22 mouse cellular contexts compared by ENCODE assay signal in genomic region chr15:77889761-77890422, GRCm38 (mm10). TPM values are rescaled to one million over a fixed set of nuclear protein-coding genes. Genes with fewer than 3 reads are reported as not detected.
A peak's percentile ranks its signal among the peaks of the same experiment; 100 is the strongest.
DNase-seq lines count a peak whose midpoint lies in the region; ATAC-seq and TF ChIP-seq lines count a peak whose summit lies in the region.
"Had no signal": no experiment of that assay in that cellular context is flagged by ENCODE, and none has a peak within 500 bp of the region (broad histone marks: within the 10 kb centered on the region; RNA-seq: fewer than 3 reads in every experiment).

No protein-coding gene starts in this region.

- no peaks in the 10 kb centered on the region for H3K27me3 ChIP-seq in lung, postnatal 0 days (replicated peaks; ENCODE audit: insufficient read depth, low read length)
- H3K27me3 ChIP-seq in hindbrain, embryonic 13.5 days, result no peaks in the 10 kb centered on the region
- H3K27me3 ChIP-seq: embryonic facial prominence, embryonic 12.5 days; hindbrain, embryonic 12.5 days; kidney, embryonic 15.5 days; limb, embryonic 12.5 days; midbrain, embryonic 12.5 days; neural tube, embryonic 12.5 days had no signal

- H3K9ac ChIP-seq in lung, postnatal 0 days (replicated peaks; ENCODE audit: low read depth), result no peak overlapping the region
- H3K9ac ChIP-seq in hindbrain, embryonic 13.5 days, result no peak overlapping the region
- H3K9ac ChIP-seq: embryonic facial prominence, embryonic 12.5 days; hindbrain, embryonic 12.5 days; kidney, embryonic 15.5 days; limb, embryonic 12.5 days; liver, embryonic 12.5 days; midbrain, embryonic 12.5 days; neural tube, embryonic 12.5 days had no signal

- peak overlapping the region; percentile 20; the same call in 1 of the 2 replicates for H3K27ac ChIP-seq in embryonic fibroblast, embryonic 13.5 days (ENCODE audit: insufficient read depth, low read length)
- H3K27ac ChIP-seq in lung, postnatal 0 days (ENCODE audit: low read length), result peak overlapping the region; percentile 57
- H3K27ac ChIP-seq in hindbrain, embryonic 13.5 days, result no peak overlapping the region
- H3K27ac ChIP-seq: embryonic facial prominence, embryonic 12.5 days; hindbrain, embryonic 12.5 days; limb, embryonic 12.5 days; liver, embryonic 12.5 days; macrophage; midbrain, embryonic 12.5 days; neural tube, embryonic 12.5 days had no signal

- no peak for TF ChIP-seq EP300 in lung, postnatal 0 days (IDR thresholded peaks at IDR 0.05)

- TF ChIP-seq CTCF in lung, adult 2 months (IDR thresholded peaks at IDR 0.05; ENCODE audit: insufficient read depth, low read length), result no peak
- no peak for TF ChIP-seq CTCF in embryonic fibroblast, embryonic 13.5 days (IDR thresholded peaks at IDR 0.05; ENCODE audit: borderline replicate concordance, insufficient read depth, low read length)
- TF ChIP-seq CTCF in lung, postnatal 0 days (IDR thresholded peaks at IDR 0.05), result no peak

- peak; percentile 50 for DNase-seq in lung, adult 2 months
- no peak for DNase-seq in lung, postnatal 14 days
- DNase-seq in lung, postnatal 0 days (ENCODE audit: low spot score), result peak; percentile 63
- no peak for DNase-seq in cerebellum, postnatal 4 days (ENCODE audit: low spot score in 2 of 2)
- no peak for DNase-seq in thymus, postnatal 4 days
- DNase-seq: adrenal gland, postnatal 36 days; cerebellum, adult 18-20 months; gastrocnemius, postnatal 25 days; heart, postnatal 14 days had no signal

- H3K4me2 ChIP-seq in lung, postnatal 0 days (replicated peaks; ENCODE audit: low read depth, low read length), result no peak overlapping the region
- no peak overlapping the region for H3K4me2 ChIP-seq in hindbrain, embryonic 13.5 days
- H3K4me2 ChIP-seq: embryonic facial prominence, embryonic 12.5 days; hindbrain, embryonic 12.5 days; kidney, embryonic 15.5 days; limb, embryonic 12.5 days; liver, embryonic 12.5 days; midbrain, embryonic 12.5 days; neural tube, embryonic 12.5 days had no signal

- WGBS in lung, adult 2 months, result 61% methylated on average over 4 of the region's 4 CpGs
- 39% methylated on average over 4 of the region's 4 CpGs for WGBS in lung, postnatal 0 days
- WGBS in hindbrain, embryonic 13.5 days, result 52% methylated on average over 4 of the region's 4 CpGs

- no peaks in the 10 kb centered on the region for H3K9me3 ChIP-seq in lung, postnatal 0 days (ENCODE audit: low read length)
- H3K9me3 ChIP-seq in hindbrain, embryonic 13.5 days, result no peaks in the 10 kb centered on the region
- H3K9me3 ChIP-seq: embryonic facial prominence, embryonic 12.5 days; hindbrain, embryonic 12.5 days; kidney, embryonic 15.5 days; limb, embryonic 12.5 days; liver, embryonic 12.5 days; midbrain, embryonic 12.5 days; neural tube, embryonic 12.5 days had no signal

- peaks cover 9% of the 10 kb centered on the region for H3K4me1 ChIP-seq in lung, adult 2 months (ENCODE audit: control insufficient read depth, insufficient read depth, low read length)
- H3K4me1 ChIP-seq in embryonic fibroblast, embryonic 13.5 days (ENCODE audit: control insufficient read depth, insufficient read depth, low read length), result peaks cover 31% of the 10 kb centered on the region
- peaks cover 6% of the 10 kb centered on the region; the same call in 1 of the 2 replicates for H3K4me1 ChIP-seq in lung, postnatal 0 days (ENCODE audit: insufficient read depth, low read depth, low read length)
- no peaks in the 10 kb centered on the region for H3K4me1 ChIP-seq in hindbrain, embryonic 13.5 days (replicated peaks)
- H3K4me1 ChIP-seq: embryonic facial prominence, embryonic 12.5 days; hindbrain, embryonic 12.5 days; midbrain, embryonic 12.5 days; neural tube, embryonic 12.5 days had no signal

- ATAC-seq in lung, postnatal 0 days, result peak; percentile 25; the same call in 1 of the 2 replicates
- ATAC-seq in hindbrain, embryonic 13.5 days (ENCODE audit: low FRiP score), result no peak
- ATAC-seq: activated CD4-positive, CD25-positive, alpha-beta regulatory T cell, adult 4 months; forebrain, embryonic 14.5 days; inflammation-experienced regulatory T-cells, adult 6 months; liver, embryonic 12.5 days had no signal

- H3K36me3 ChIP-seq in lung, postnatal 0 days (ENCODE audit: insufficient read depth, low read length), result no peaks in the 10 kb centered on the region
- H3K36me3 ChIP-seq in hindbrain, embryonic 13.5 days, result no peaks in the 10 kb centered on the region
- H3K36me3 ChIP-seq: embryonic facial prominence, embryonic 12.5 days; hindbrain, embryonic 12.5 days; kidney, embryonic 15.5 days; limb, embryonic 12.5 days; liver, embryonic 12.5 days; midbrain, embryonic 12.5 days; neural tube, embryonic 12.5 days had no signal

- no peak overlapping the region for H3K4me3 ChIP-seq in lung, adult 2 months (replicated peaks; ENCODE audit: extremely low read depth, low read depth, low read length)
- H3K4me3 ChIP-seq in embryonic fibroblast, embryonic 13.5 days (ENCODE audit: insufficient read depth, low read length), result no peak overlapping the region
- no peak overlapping the region for H3K4me3 ChIP-seq in lung, postnatal 0 days (ENCODE audit: low read depth, low read length)
- no peak overlapping the region for H3K4me3 ChIP-seq in hindbrain, embryonic 13.5 days
- H3K4me3 ChIP-seq: embryonic facial prominence, embryonic 12.5 days; hindbrain, embryonic 12.5 days; kidney, embryonic 15.5 days; limb, embryonic 12.5 days; liver, embryonic 12.5 days; midbrain, embryonic 12.5 days; neural tube, embryonic 12.5 days had no signal

- TF ChIP-seq POLR2A in lung, adult 2 months (IDR thresholded peaks at IDR 0.05; ENCODE audit: borderline replicate concordance, extremely low read depth, low read depth, low read length), result no peak
- TF ChIP-seq POLR2A in embryonic fibroblast, embryonic 13.5 days (IDR thresholded peaks at IDR 0.05; ENCODE audit: low read depth, low read length), result no peak

RNA-seq across cellular contexts. Expression of gene Txn2, which starts 38.9 kb away (rescaled TPM):
- 138 and 165 TPM in 2 replicates for polyA plus RNA-seq in lung, adult 2 months (2012; rRNA removed)
- 229 and 271 TPM in 2 replicates for polyA plus RNA-seq in embryonic fibroblast, embryonic 13.5 days (2011; ENCODE audit: insufficient read length, low read depth, missing spikeins)
- polyA plus RNA-seq in lung, postnatal 0 days (2015; fragmentation: Nextera tagmentation; extraction: Ambion mirVana), result 121 and 122 TPM in 2 replicates
- 214 and 218 TPM in 2 replicates for polyA plus RNA-seq in hindbrain, embryonic 13.5 days (2015; fragmentation: Nextera tagmentation; extraction: Ambion mirVana)

RNA-seq across cellular contexts. Expression of gene Myh9, which starts 47.9 kb away (rescaled TPM):
- polyA plus RNA-seq in lung, adult 2 months (2012; rRNA removed), result 133 and 162 TPM in 2 replicates
- 718 and 1,071 TPM in 2 replicates for polyA plus RNA-seq in embryonic fibroblast, embryonic 13.5 days (2011; ENCODE audit: insufficient read length, low read depth, missing spikeins)
- polyA plus RNA-seq in lung, postnatal 0 days (2015; fragmentation: Nextera tagmentation; extraction: Ambion mirVana), result 59.3 and 67.3 TPM in 2 replicates
- 14.5 and 14.9 TPM in 2 replicates for polyA plus RNA-seq in hindbrain, embryonic 13.5 days (2015; fragmentation: Nextera tagmentation; extraction: Ambion mirVana)

Comparison
In these comparisons a context has a peak if more than half of its experiments do, and no peak if none do; other contexts are left out.
1. DNase-seq: peak in lung, adult 2 months (single experiment) and lung, postnatal 0 days (single experiment); none in lung, postnatal 14 days (single experiment), cerebellum, postnatal 4 days (0 of 2) and thymus, postnatal 4 days (single experiment).